Mouse (Mus musculus): ENCODE measurements around the gene Glipr2.
A peak's percentile ranks its signal among the peaks of the same experiment; 100 is the strongest.

Glipr2 gene

GRCm38 (mm10) chr4:44004623-44005409 lies 47.6 kb downstream of the Glipr2 start:
- no peak for DNase-seq (ENCODE audit: low spot score in 2 of 2)

GRCm38 (mm10) chr4:44010176-44010575 lies 53.0 kb downstream of the Glipr2 start:
- no peak for DNase-seq (ENCODE audit: low spot score in 2 of 2)

- DNase-seq (ENCODE audit: low spot score in 2 of 2), result no peak
These were observed 53.7 kb downstream of the Glipr2 start for GRCm38 (mm10) chr4:44010893-44011292.

- DNase-seq (ENCODE audit: low spot score in 2 of 2), result no peak
These were observed 54.6 kb downstream of the Glipr2 start for GRCm38 (mm10) chr4:44011799-44012198.

GRCm38 (mm10) chr4:44012376-44013367 lies 55.5 kb downstream of the Glipr2 start:
- DNase-seq (ENCODE audit: low spot score in 2 of 2), result peak; percentile 87 to 92

GRCm38 (mm10) chr4:44013391-44014070 lies 56.3 kb downstream of the Glipr2 start:
- no peak for DNase-seq (ENCODE audit: low spot score in 2 of 2)

GRCm38 (mm10) chr4:44016071-44016470 lies 58.9 kb downstream of the Glipr2 start:
- no peak for DNase-seq (ENCODE audit: low spot score in 2 of 2)

- DNase-seq (ENCODE audit: low spot score in 2 of 2), result no peak
These were observed 59.6 kb downstream of the Glipr2 start for GRCm38 (mm10) chr4:44016791-44017190.

- DNase-seq (ENCODE audit: low spot score in 2 of 2), result no peak
These were observed 65.1 kb downstream of the Glipr2 start for GRCm38 (mm10) chr4:44022323-44022722.

GRCm38 (mm10) chr4:44022766-44023165 lies 65.6 kb downstream of the Glipr2 start:
- no peak for DNase-seq (ENCODE audit: low spot score in 2 of 2)

GRCm38 (mm10) chr4:44023681-44024080 lies 66.5 kb downstream of the Glipr2 start:
- DNase-seq (ENCODE audit: low spot score in 2 of 2), result no peak

- DNase-seq (ENCODE audit: low spot score in 2 of 2), result no peak
These were observed 67.0 kb downstream of the Glipr2 start for GRCm38 (mm10) chr4:44024241-44024640.

- no peak for DNase-seq (ENCODE audit: low spot score in 2 of 2)
These were observed 68.4 kb downstream of the Glipr2 start for GRCm38 (mm10) chr4:44025570-44025969.

Data from urinary bladder, postnatal 36 days (tissue).